Mouse (Mus musculus) lung, postnatal 25 days (tissue): ENCODE results near the gene Cyyr1.
A peak's percentile ranks its signal among the peaks of the same experiment; 100 is the strongest.

Experiments
- DNase-seq: peaks from one replicate; pipeline ENCODE4 v3.0.0; 2022; ENCODE audit warnings: low spot score

Cyyr1 gene

GRCm38 (mm10) chr16:85470057-85470456 lies 83.1 kb downstream of the Cyyr1 start:
- no peak for DNase-seq

GRCm38 (mm10) chr16:85455043-85455442 lies 98.2 kb downstream of the Cyyr1 start:
- DNase-seq: no peak

- DNase-seq: no peak
Observed at GRCm38 (mm10) chr16:85446306-85446705, 106.9 kb downstream of the Cyyr1 start.

GRCm38 (mm10) chr16:85445801-85446200 lies 107.4 kb downstream of the Cyyr1 start:
- DNase-seq: no peak

GRCm38 (mm10) chr16:85435427-85435826 lies 117.8 kb downstream of the Cyyr1 start:
- peak; percentile 31 for DNase-seq

- no peak for DNase-seq
Observed at GRCm38 (mm10) chr16:85429173-85429572, 124.0 kb downstream of the Cyyr1 start.

- no peak for DNase-seq
Observed at GRCm38 (mm10) chr16:85422889-85423288, 130.3 kb downstream of the Cyyr1 start.

GRCm38 (mm10) chr16:85415415-85415814 lies 137.8 kb downstream of the Cyyr1 start:
- DNase-seq: no peak

- no peak for DNase-seq
Observed at GRCm38 (mm10) chr16:85393430-85393948, 159.7 kb downstream of the Cyyr1 start.

- no peak for DNase-seq
Observed at GRCm38 (mm10) chr16:85386801-85387200, 166.4 kb downstream of the Cyyr1 start.
